Mouse (Mus musculus) testis, adult 2 months (tissue): ENCODE results near the gene Sgf29.

Experiments
- CTCF ChIP-seq: fragments of 200-500 bp; IDR thresholded peaks from 2 replicates; pipeline ENCODE4 v1.5.1; 2012; ENCODE audit warnings: low read depth, mild to moderate bottlenecking, inconsistent platforms, low read length, moderate library complexity; ENCODE audit not compliant: control insufficient read depth, insufficient read depth, insufficient replicate concordance
- POLR2A ChIP-seq: fragments of 200-500 bp; IDR thresholded peaks from 2 replicates; pipeline ENCODE4 v1.6.1; 2012; ENCODE audit warnings: low read depth, mild to moderate bottlenecking, inconsistent platforms, low read length, moderate library complexity; ENCODE audit not compliant: control insufficient read depth

GRCm38 (mm10) chr7:126715679-126716078, 66.6 kb downstream of the Sgf29 start:
- TF ChIP-seq CTCF (no peak), POLR2A (no peak)
